Mouse (Mus musculus) cerebellum, adult 2 months (tissue): Measurements from ENCODE around the gene Vamp1. TPM values are rescaled to one million over a fixed set of nuclear protein-coding genes. Genes with fewer than 3 reads are reported as not detected.
"Not testable (repeated sequence)": the region's sequence is repeated elsewhere in the genome, so short reads cannot be mapped to it uniquely, and the experiment has no call there.

Experiments used
- DNase-seq, 2 experiments: peaks; one replicate each; pipeline ENCODE4 v3.0.0; 2021
- H3K27ac ChIP-seq: fragments of 200-500 bp; 2 replicates; pipeline ENCODE4 v1.5.1; 2012; ENCODE audit warnings: low read length, control low read depth, inconsistent platforms; ENCODE audit not compliant: insufficient read depth
- H3K27me3 ChIP-seq: fragments of 200-500 bp; 2 replicates; pipeline ENCODE4 v1.6.1; 2012; ENCODE audit warnings: inconsistent platforms, mild to moderate bottlenecking, low read length, moderate library complexity; ENCODE audit not compliant: control insufficient read depth, insufficient read depth
- H3K4me1 ChIP-seq: fragments of 200-500 bp; 2 replicates; pipeline ENCODE4 v1.6.1; 2011; ENCODE audit warnings: low read length; ENCODE audit not compliant: control insufficient read depth, insufficient read depth
- H3K4me3 ChIP-seq: fragments of 200-500 bp; replicated peaks from 2 replicates; pipeline ENCODE3; 2011; ENCODE audit warnings: mild to moderate bottlenecking, low read depth, low read length, control low read depth; ENCODE audit not compliant: insufficient read depth
- CTCF ChIP-seq: fragments of 200-500 bp; IDR thresholded peaks from 2 replicates; pipeline ENCODE4 v1.5.1; 2011; ENCODE audit warnings: low read depth, mild to moderate bottlenecking, control low read depth, low read length, moderate library complexity, borderline replicate concordance; ENCODE audit not compliant: insufficient read depth
- POLR2A ChIP-seq: fragments of 200-500 bp; IDR thresholded peaks from 2 replicates; pipeline ENCODE4 v1.6.1; 2011; ENCODE audit warnings: low read length, control low read depth, borderline replicate concordance; ENCODE audit not compliant: insufficient read depth
- whole genome bisulfite sequencing: fragments of 180-500 bp; shearing (Covaris S2); methylation state at CpG from one replicate; pipeline ENCODE4 v1.1.7; 2018; 5-methylcytosine and 5-hydroxymethylcytosine counted together
- polyA plus RNA-seq: library from polyadenylated mRNA; depleted of rRNA; stranded (reverse); fragments of >200 nt; gene quantifications from 2 replicates; pipeline ENCODE4 v1.2.3, GENCODE M21; 2012

The Vamp1 gene
- polyA plus RNA-seq, 1 experiment, result 718 TPM

- DNase-seq, result peak; percentile 92 to 94
- Histone ChIP-seq H3K4me1 (0 out of 2 replicates have a peak, but pooled peaks cover 3% of the 10 kb centered on the region), H3K27ac (0 out of 2 replicates have a peak overlapping the region, but pooled peaks have one; percentile 10), H3K4me3 (peak overlapping the region; percentile 11), H3K27me3 (no peaks in the 10 kb centered on the region)
- WGBS, result 13% methylated on average over 17 of the region's 17 CpGs
- TF ChIP-seq POLR2A (no peak), CTCF (peak; percentile 96)
Measured at GRCm38 (mm10) chr6:125271455-125272227, 56.3 kb downstream of the Vamp1 start.

GRCm38 (mm10) chr6:125272228-125272785, 57.0 kb downstream of the Vamp1 start:
- no peak for DNase-seq
- no peaks in the 10 kb centered on the region for H3K27me3 ChIP-seq
- no peak overlapping the region for H3K4me3 ChIP-seq
- 0 out of 2 replicates have a peak, but pooled peaks cover 3% of the 10 kb centered on the region for H3K4me1 ChIP-seq
- 75% methylated on average over 10 of the region's 10 CpGs for WGBS
- no peak overlapping the region for H3K27ac ChIP-seq
- TF ChIP-seq POLR2A, result no peak
- TF ChIP-seq CTCF, result no peak

- WGBS, result 51% methylated on average over 15 of the region's 15 CpGs
- TF ChIP-seq CTCF (peak; percentile 24; the same call in 1 of the 2 replicates), POLR2A (no peak)
- no peak overlapping the region for H3K4me3 ChIP-seq
- H3K4me1 ChIP-seq, result 0 out of 2 replicates have a peak, but pooled peaks cover 3% of the 10 kb centered on the region
- H3K27me3 ChIP-seq, result no peaks in the 10 kb centered on the region
- H3K27ac ChIP-seq, result no peak overlapping the region
- no peak for DNase-seq
Measured at GRCm38 (mm10) chr6:125274841-125275563, 59.7 kb downstream of the Vamp1 start.

GRCm38 (mm10) chr6:125279729-125280128, 64.4 kb downstream of the Vamp1 start:
- TF ChIP-seq CTCF (no peak), POLR2A (no peak)
- WGBS, result 72% methylated on average over 8 of the region's 8 CpGs
- no peak overlapping the region for H3K27ac ChIP-seq
- DNase-seq, result no peak
- H3K4me1 ChIP-seq, result no peaks in the 10 kb centered on the region
- no peaks in the 10 kb centered on the region for H3K27me3 ChIP-seq
- no peak overlapping the region for H3K4me3 ChIP-seq

GRCm38 (mm10) chr6:125282721-125283120, 67.4 kb downstream of the Vamp1 start:
- not testable (repeated sequence) for H3K27me3 ChIP-seq, H3K4me3 ChIP-seq, H3K4me1 ChIP-seq, H3K27ac ChIP-seq, DNase-seq
- WGBS, result 24% methylated on average over 13 of the region's 13 CpGs

- WGBS, result 68% methylated on average over 8 of the region's 8 CpGs
- Histone ChIP-seq H3K27me3 (no peaks in the 10 kb centered on the region), H3K4me3 (no peak overlapping the region), H3K4me1 (no peaks in the 10 kb centered on the region), H3K27ac (no peak overlapping the region)
- DNase-seq, result no peak
- no peak for TF ChIP-seq CTCF
- no peak for TF ChIP-seq POLR2A
Measured at GRCm38 (mm10) chr6:125284250-125284649, 68.9 kb downstream of the Vamp1 start.

- WGBS, result 95% methylated on average over 7 of the region's 7 CpGs
- Histone ChIP-seq H3K27me3 (no peaks in the 10 kb centered on the region), H3K4me3 (no peak overlapping the region), H3K4me1 (no peaks in the 10 kb centered on the region), H3K27ac (no peak overlapping the region)
- no peak for DNase-seq
- TF ChIP-seq POLR2A, result no peak
- TF ChIP-seq CTCF, result no peak
Measured at GRCm38 (mm10) chr6:125284751-125285150, 69.4 kb downstream of the Vamp1 start.
